Mouse (Mus musculus) left cerebral cortex, postnatal 4 days (tissue): Measurements from ENCODE around the gene Elp4. TPM values are rescaled to one million over a fixed set of nuclear protein-coding genes. Genes with fewer than 3 reads are reported as not detected.

Source experiments
- DNase-seq: peaks from one replicate; pipeline ENCODE4 v3.0.0-alpha.2; 2022
- intact Hi-C: fragments of 180-260 bp; cut with DNase I; formaldehyde crosslinking; loops from one replicate; pipeline ENCODE4 v1.15.1; 2025
- total RNA-seq, 2 experiments: library from RNA; stranded (reverse); gene quantifications; 2 replicates each; pipeline ENCODE4 v1.2.3; 2021

Elp4 gene
- total RNA-seq, 2 experiments from 2014 or later = 24.0 to 30.5 TPM

DNA sequence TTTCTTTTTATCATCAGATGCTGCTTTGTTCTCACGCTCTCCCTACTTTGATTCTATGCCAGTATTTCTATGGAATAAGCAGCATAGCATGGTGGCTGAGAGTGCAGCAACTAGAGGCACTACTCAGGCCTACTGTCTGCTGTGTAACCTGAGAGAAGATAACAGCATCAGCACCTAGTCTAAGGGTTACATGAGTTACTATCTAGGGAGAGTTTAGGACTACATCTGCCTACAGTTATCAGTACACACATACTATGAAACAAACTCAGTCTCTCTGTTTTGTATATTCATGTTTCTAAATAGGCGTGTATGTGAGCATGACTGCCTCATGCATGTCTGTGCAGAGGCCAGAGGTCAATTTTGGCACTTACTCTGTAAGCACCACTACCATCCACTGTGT lies 97.8 kb downstream of the Elp4 start:
- DNase-seq = no peak
- intact Hi-C loops = loop anchor here (10.0 kb wide), 1 partner anchor 122 kb away; no protein-coding TSS in a partner anchor

GRCm38 (mm10) chr2:105806047-105806446 lies 98.3 kb downstream of the Elp4 start:
- intact Hi-C loops = loop anchor here (10.0 kb wide), 1 partner anchor 121 kb away; no protein-coding TSS in a partner anchor
- no peak for DNase-seq

DNA sequence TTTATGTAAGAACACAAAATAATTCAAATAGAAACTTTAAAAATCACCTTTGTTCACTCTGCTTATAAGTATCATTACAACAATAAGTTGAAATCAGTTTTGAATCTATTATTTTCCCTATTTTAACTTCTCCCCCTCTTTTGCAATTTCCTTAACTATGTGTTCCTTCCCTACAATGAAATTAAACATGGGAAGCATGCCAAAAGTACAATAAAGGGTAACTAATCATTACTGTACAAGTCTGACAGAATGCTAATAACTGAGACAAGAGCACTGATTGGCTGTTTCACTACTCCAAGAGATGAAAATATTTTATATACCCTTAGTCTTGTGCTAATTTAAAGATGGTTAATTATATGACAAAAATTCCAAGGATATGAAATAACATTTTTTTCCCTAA lies 99.2 kb downstream of the Elp4 start:
- no peak for DNase-seq
- intact Hi-C loops = loop anchor here (10.0 kb wide), 1 partner anchor 120 kb away; no protein-coding TSS in a partner anchor

DNA sequence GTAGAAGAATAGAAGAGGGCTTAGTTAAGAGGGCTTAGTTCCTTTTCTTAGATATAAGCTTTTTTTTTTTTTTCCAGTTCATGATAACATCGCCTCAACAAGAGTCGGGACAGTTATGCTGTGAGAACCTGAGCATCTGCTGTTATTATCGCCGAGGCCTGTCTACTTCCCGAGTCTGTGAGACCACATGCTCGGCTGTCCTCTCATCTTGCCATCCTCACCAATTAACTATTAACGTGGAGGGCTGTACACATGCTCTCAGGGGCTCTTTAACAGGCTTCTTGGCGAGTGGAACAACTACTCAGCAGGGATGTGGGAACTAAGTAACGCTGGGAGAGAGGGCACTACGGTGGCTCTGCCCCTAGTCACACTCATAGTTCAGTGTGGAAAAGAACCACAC lies 99.9 kb downstream of the Elp4 start:
- intact Hi-C loops = loop anchor here (10.0 kb wide), 1 partner anchor 120 kb away; no protein-coding TSS in a partner anchor
- DNase-seq = peak; percentile 66

DNA sequence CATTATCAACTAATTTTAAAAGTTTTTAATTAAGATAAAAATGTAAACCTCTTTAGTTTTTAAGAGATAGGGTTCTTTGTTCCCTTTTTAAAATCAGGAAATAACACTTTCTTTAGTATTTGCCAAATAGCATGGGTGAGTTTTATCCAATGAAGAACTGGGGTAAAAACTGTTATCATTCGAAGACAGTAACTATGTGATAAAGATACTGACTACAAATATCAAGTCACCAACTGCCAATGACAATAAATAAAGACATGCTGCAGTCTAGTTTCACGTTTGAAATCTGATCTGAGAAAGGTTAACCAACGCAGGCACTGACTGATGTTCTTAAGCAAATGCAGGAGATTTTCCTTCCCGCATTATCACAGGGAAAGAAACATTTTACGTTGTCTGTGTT lies 100.9 kb downstream of the Elp4 start:
- no peak for DNase-seq
- intact Hi-C loops = loop anchor here (10.0 kb wide), 1 partner anchor 119 kb away; no protein-coding TSS in a partner anchor

- intact Hi-C loops = loop anchor here (10.0 kb wide), 1 partner anchor 118 kb away; no protein-coding TSS in a partner anchor
- no peak for DNase-seq
Observed at GRCm38 (mm10) chr2:105802902-105803301, 101.5 kb downstream of the Elp4 start.

DNA sequence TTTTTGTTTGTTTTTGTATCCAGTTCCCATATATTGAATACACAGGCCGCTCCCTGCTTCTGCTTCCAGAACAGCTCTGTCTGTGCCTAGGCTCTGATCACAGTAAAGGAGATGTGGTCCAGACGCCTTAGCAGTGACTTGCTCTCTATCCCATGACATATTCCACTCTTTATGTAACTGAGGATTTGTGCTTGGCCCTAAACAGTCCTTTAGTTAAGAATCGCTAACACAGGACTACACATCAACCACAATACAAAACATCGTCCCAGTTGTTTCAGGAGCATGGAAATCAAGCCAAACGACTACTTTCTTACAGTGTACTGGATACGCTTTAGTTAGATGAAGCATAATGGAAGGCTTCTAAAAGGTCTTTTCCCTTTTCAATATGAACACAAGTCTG lies 102.8 kb downstream of the Elp4 start:
- DNase-seq = no peak
- intact Hi-C loops = loop anchor here (10.0 kb wide), 1 partner anchor 117 kb away; no protein-coding TSS in a partner anchor

DNA sequence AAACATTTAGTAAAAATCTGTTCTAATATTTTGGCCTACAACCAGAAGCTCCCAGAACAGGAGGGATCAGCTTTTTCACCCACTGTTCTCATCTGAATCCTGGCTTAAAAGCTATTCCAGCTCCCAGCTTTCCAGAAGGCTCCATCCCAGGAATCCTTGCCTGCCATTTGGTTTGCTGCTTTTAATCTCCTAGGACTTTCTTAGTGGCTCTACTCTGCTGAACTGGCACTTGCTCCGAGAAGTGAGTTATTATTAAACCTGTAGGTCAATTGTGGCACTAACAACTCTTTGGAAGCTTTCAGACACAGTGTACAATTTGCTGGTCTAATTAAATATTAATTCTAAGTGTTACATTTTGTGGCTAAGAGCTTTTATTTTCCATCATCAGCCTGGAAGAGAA lies 103.7 kb downstream of the Elp4 start:
- peak; percentile 48 for DNase-seq
- intact Hi-C loops = loop anchor here (10.0 kb wide), 1 partner anchor 116 kb away; no protein-coding TSS in a partner anchor

DNA sequence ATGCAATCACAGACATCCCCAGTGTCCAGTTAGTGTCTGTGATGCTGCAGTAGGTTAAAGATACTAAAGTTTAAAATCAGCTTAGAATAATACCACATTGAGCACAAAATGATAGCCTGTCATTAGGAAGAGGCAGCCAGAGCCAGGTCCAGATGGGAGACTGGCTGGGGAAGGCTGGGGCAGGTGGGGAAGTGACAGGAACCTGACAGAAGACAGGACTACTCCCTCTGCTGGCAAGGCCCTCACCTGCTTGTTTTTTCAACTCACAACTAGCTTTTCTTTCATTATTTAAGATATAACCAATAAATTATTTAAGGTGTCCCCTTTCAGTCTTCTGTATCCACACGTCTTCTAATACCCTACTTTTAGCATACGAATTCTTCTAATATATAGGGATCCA lies 104.5 kb downstream of the Elp4 start:
- peak; percentile 89 for DNase-seq
- intact Hi-C loops = loop anchor here (10.0 kb wide), 1 partner anchor 115 kb away; no protein-coding TSS in a partner anchor

DNA sequence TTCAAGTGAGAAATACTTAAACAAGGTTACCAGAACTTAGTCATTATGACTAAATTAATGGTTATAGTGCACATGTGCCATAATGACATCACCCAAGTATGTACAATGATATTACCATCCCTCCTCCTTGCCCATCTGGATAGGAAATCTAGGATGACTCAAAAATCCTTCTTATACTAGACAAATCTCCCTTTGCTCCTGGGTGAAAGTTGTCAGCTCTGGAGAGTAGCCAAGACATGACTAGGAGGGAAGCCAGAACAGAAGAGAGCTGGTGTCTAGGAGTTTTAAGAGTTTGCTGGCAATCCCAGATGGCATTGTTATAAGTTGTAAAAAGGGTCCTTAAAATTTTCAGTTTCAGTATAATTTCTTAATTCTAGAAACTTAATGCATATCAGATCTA lies 106.5 kb downstream of the Elp4 start:
- intact Hi-C loops = no loop called here
- DNase-seq = peak; percentile 69

DNA sequence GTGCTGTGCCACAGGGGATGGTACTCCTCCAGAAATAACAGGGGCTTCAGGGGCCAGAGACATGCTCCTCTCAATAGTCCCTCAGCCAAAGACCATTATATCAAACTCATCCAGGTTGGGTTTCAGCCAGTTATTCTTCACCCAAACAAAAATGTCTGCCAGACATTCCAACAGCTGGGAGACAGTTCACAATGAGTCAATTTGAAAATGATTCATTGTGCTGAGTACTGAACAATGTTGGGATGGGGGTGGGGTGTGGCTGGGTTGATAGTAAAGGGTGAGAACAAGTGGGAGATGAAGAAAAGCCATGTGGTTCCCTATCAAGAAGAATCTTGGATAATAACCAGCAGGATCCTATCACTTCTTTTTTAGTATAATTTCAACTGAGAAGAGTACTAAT lies 108.3 kb downstream of the Elp4 start:
- DNase-seq = no peak
- intact Hi-C loops = no loop called here

DNA sequence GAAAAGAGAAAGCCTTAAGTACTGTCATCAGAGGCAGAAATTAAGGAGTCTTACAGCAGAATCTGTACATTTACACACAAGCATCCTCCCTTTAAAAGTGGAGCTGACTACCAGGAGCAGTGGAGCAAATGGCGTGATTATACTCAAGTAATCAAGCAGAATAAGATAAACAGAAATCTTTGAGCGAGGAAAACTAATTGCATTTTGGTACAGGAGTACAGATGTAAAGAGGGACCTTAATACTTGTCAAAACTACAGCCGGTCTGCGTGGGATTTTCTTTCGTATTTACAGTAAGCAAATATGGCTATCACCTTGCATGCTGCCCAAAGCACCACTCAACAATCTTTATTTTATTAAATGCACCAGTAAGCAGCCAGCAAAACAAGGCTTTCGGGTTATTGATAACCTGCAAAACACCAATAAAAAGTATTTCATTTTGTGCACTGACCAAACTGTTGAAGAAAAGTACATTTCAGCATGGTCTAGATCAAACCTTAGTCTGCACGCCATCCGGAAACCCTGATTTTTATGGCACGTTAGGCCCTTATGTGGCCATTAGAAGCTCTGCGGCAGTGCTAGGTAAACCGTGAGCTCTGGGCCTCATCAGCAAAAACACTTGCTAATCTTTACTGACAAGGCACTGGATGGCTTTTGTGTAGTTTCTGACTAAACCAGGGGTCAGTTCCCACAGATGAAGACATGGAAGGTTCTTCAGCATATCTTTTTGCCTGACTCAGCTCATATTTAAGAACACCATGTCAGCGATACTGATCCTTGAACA lies 111.8 kb downstream of the Elp4 start:
- no peak for DNase-seq
- intact Hi-C loops = no loop called here

GRCm38 (mm10) chr2:105789936-105790335 lies 114.4 kb downstream of the Elp4 start:
- DNase-seq = no peak
- intact Hi-C loops = no loop called here

GRCm38 (mm10) chr2:105787726-105788125 lies 116.6 kb downstream of the Elp4 start:
- no peak for DNase-seq
- intact Hi-C loops = no loop called here

- no peak for DNase-seq
- intact Hi-C loops = no loop called here
Observed at GRCm38 (mm10) chr2:105786986-105787385, 117.4 kb downstream of the Elp4 start.

GRCm38 (mm10) chr2:105782885-105783284 lies 121.5 kb downstream of the Elp4 start:
- intact Hi-C loops = no loop called here

DNA sequence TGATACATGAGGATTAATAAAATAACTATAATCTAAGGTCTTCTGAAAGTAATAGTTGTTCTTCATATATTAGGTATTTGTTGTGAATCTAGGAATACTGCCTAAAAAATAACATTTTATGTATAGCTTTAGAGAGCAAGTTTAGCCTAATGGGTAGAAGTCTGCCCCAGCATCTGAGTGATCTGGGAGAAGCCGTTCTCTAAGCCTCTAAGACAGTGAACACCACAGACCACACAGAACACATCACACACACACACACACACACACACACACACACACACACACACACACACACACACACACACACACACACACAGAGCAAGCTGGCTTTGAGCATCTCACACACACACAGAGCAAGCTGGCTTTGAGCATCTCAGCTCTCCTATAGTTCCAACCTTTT lies 123.6 kb downstream of the Elp4 start:
- no peak for DNase-seq
- intact Hi-C loops = no loop called here

More at GRCm38 (mm10) chr2:105782885-105783284, 121.5 kb downstream of the Elp4 start:
- DNase-seq = no peak

DNA sequence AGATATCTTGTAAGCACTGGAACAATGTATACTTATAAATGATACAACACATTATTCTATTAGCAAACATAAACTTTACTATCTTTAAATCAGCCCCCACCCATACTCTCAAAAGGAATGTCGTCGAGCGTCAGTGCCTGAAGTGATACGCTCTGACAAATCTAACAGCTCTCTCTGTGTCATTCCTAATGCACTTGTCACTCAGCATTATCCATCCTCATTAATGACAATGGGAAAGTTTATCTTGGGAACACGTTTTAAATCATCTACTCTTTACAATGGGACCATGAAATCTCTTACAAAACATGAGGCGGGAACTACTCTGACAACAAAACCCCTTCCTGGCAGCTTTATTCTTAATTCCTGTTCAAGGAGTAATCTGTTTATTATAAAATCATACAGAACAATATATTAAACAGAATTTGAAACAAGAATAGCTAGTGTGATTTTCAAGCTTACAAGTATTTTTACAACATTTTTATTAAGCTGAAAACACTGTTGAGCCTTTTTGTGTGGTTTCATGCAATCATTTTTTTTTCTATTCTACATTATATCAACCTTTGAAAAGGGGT lies 125.0 kb downstream of the Elp4 start:
- no peak for DNase-seq
- intact Hi-C loops = no loop called here

- intact Hi-C loops = no loop called here
- no peak for DNase-seq
Observed at GRCm38 (mm10) chr2:105771314-105771713, 133.1 kb downstream of the Elp4 start.

GRCm38 (mm10) chr2:105769747-105770328 lies 134.5 kb downstream of the Elp4 start:
- DNase-seq = no peak
- intact Hi-C loops = no loop called here

GRCm38 (mm10) chr2:105753512-105753911 lies 150.9 kb downstream of the Elp4 start:
- intact Hi-C loops = no loop called here

More at GRCm38 (mm10) chr2:105753512-105753911, 150.9 kb downstream of the Elp4 start:
- no peak for DNase-seq
